Mouse (Mus musculus) adrenal gland, postnatal 25 days (tissue): ENCODE data around the gene Hoxd3. TPM values are rescaled to one million over a fixed set of nuclear protein-coding genes. Genes with fewer than 3 reads are reported as not detected.

Experiments
- DNase-seq: peaks from one replicate; pipeline ENCODE4 v3.0.0; 2021; ENCODE audit warnings: mixed read lengths
- total RNA-seq: library from RNA; stranded (reverse); gene quantifications from 2 replicates; pipeline ENCODE4 v1.2.3, GENCODE M21; 2021

Gene Hoxd3
- total RNA-seq, 1 experiment from 2014 or later: 0.73 TPM

- no peak for DNase-seq
Observed at GRCm38 (mm10) chr2:74692808-74693431, 18.8 kb upstream of the Hoxd3 start.

GRCm38 (mm10) chr2:74693432-74693827, 18.3 kb upstream of the Hoxd3 start:
- DNase-seq: no peak

- DNase-seq: no peak
Observed at GRCm38 (mm10) chr2:74694066-74694465, 17.7 kb upstream of the Hoxd3 start.

- no peak for DNase-seq
Observed at GRCm38 (mm10) chr2:74695383-74695782, 16.3 kb upstream of the Hoxd3 start.

GRCm38 (mm10) chr2:74695813-74696430, 15.8 kb upstream of the Hoxd3 start:
- DNase-seq: no peak

GRCm38 (mm10) chr2:74696442-74697335, 15.0 kb upstream of the Hoxd3 start:
- no peak for DNase-seq

GRCm38 (mm10) chr2:74697567-74698121, 14.1 kb upstream of the Hoxd3 start, which contains the start of gene Hoxd9:
Hoxd9 (plus strand) TSS chr2:74697727.
- DNase-seq: peak; percentile 78

- peak; percentile 52 for DNase-seq
Observed at GRCm38 (mm10) chr2:74698201-74699052, 13.3 kb upstream of the Hoxd3 start.

GRCm38 (mm10) chr2:74699053-74699430, 12.7 kb upstream of the Hoxd3 start:
- DNase-seq: no peak

- DNase-seq: no peak
Observed at GRCm38 (mm10) chr2:74699664-74700545, 11.8 kb upstream of the Hoxd3 start.

GRCm38 (mm10) chr2:74700546-74701112, 11.1 kb upstream of the Hoxd3 start:
- DNase-seq: no peak

- DNase-seq: peak; percentile 83
Observed at GRCm38 (mm10) chr2:74701949-74702819, 9.5 kb upstream of the Hoxd3 start.

GRCm38 (mm10) chr2:74702820-74703219, 8.9 kb upstream of the Hoxd3 start:
- no peak for DNase-seq

GRCm38 (mm10) chr2:74703317-74703716, 8.4 kb upstream of the Hoxd3 start:
- no peak for DNase-seq

- no peak for DNase-seq
Observed at GRCm38 (mm10) chr2:74703720-74704392, 7.9 kb upstream of the Hoxd3 start.

GRCm38 (mm10) chr2:74704393-74704998, 7.2 kb upstream of the Hoxd3 start, which contains the start of gene Hoxd8:
Hoxd8 (plus strand) TSS chr2:74704615.
- DNase-seq: peak; percentile 83

- DNase-seq: peak; percentile 60
Observed at GRCm38 (mm10) chr2:74704999-74705466, 6.7 kb upstream of the Hoxd3 start.
